Mouse (Mus musculus) thymus, postnatal 25 days (tissue): ENCODE data around the gene Klk1b3.
"Not testable (repeated sequence)": the region's sequence is repeated elsewhere in the genome, so short reads cannot be mapped to it uniquely, and the experiment has no call there.

Experiments used
- DNase-seq: peaks from one replicate; pipeline ENCODE4 v3.0.0; 2022

Gene Klk1b3

DNA sequence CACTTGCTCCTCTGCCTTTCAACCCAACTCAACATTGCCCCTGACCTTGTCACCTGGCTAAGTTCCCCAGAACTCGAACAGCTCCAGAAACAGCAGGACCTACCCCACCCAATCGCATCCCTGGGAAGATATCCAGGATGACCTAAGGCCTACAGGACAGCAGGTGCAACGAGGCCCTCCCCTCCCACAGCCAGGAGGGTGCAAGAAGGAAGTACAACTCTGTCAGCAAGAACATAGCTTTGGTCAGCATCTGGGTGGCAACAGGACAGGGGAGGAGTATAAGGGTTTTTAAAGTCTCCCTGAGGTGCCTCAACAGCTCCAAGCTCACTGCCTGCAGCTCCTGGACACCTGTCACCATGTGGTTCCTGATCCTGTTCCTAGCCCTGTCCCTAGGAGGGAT, at the start of gene Klk1b3:
TSS of gene Klk1b3 (plus strand) at position 301 of the 400 bp plus-strand sequence.
- DNase-seq, result no peak

DNA sequence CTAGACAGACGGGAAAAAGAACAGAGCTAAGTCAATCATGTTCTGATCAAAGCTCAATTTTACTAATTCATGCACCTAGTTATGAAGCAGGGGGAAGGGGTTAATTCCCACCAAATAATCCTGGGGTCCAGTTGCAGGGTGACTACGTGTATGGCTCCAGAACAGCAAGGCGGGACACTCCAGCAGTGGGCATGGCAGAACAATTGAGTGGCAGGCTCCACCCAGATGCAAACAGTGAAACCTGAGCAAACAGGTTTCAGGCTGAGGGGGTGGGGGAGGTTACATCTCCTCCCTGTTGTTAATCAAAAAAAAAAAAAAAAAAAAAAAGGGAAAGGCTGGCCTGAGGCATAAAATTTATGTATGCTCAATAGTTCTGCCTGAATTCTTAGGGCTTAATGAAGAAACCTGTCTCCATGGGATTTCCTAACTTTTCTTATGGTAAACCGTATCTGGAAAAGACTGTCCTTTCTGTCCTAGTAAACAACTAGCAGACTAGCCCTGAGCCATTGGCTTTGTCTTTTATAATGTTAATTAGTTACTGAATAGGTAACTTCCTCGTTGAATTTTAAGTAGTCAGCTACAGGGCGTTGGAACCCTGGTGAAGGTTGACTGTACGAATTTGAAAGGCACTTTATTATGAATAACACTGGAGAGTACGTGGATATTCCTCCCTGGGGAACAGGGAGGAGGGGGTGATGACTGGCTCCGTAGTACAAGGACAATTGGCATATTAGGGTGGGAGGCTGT, 18.5 kb upstream of the Klk1b3 start:
- DNase-seq, result no peak

- DNase-seq, result not testable (repeated sequence)
Observed at GRCm38 (mm10) chr7:44186516-44186915, 11.5 kb upstream of the Klk1b3 start.

- DNase-seq, result not testable (repeated sequence)
Observed at GRCm38 (mm10) chr7:44187936-44188335, 10.1 kb upstream of the Klk1b3 start, which contains the start of gene Klk1b24. Klk1b24 (plus strand) TSS chr7:44188236.

- not testable (repeated sequence) for DNase-seq
Observed at GRCm38 (mm10) chr7:44193466-44193865, 4.5 kb upstream of the Klk1b3 start.

DNA sequence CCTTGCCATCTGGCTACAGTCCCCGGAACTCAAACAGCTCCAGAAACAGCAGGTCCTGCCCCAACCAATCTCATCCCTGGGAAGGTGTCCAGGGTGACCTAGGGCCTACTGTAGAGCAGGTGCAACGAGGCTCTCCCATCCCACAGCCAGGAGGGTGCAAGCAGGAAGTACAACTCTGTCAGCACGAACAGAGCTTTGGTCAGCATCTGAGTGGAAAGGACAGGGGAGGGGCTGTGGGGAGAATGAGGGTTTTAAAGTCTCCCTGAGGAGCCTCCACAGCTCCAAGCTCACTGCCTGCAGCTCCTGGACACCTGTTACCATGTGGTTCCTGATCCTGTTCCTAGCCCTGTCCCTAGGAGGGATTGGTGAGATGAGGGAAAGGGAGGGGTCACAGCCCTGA, 9.1 kb downstream of the Klk1b3 start, which contains the start of gene Klk1b4:
TSS of gene Klk1b4 (plus strand) at position 301 of the 400 bp plus-strand sequence.
- DNase-seq, result not testable (repeated sequence)

- no peak for DNase-seq
Observed at GRCm38 (mm10) chr7:44208307-44208706, 10.3 kb downstream of the Klk1b3 start.

GRCm38 (mm10) chr7:44215645-44216044, 17.7 kb downstream of the Klk1b3 start, which contains the start of gene Klk1b5:
Klk1b5 (plus strand) TSS chr7:44215945.
- DNase-seq, result no peak

- DNase-seq, result not testable (repeated sequence)
Observed at GRCm38 (mm10) chr7:44221601-44222000, 23.6 kb downstream of the Klk1b3 start.

DNA sequence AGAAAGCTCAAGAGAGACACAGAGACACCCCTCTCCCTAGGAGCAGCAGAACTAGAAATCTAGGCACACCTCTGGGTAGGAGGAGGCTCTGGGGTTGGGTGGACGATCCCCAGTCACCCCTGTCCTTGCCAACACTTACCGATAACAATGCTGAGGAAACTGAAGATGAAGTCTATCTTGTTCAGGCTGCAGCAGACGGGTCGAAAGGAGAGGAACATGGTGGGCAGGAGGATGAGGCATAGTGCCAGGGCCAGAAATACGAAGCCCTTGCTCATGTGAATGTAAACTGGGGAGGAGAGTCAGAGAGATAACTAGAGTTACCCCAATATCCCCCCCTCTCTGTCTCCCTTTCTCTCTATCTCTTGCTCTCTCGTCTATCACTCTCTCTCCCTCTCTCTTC, 24.3 kb downstream of the Klk1b3 start:
- DNase-seq, result not testable (repeated sequence)

GRCm38 (mm10) chr7:44225076-44225475, 27.1 kb downstream of the Klk1b3 start, which contains the start of gene Klk1:
Klk1 (plus strand) TSS chr7:44225360.
- no peak for DNase-seq

GRCm38 (mm10) chr7:44235909-44236308, 37.9 kb downstream of the Klk1b3 start, which contains the start of gene Gm36864:
Gm36864 (plus strand) TSS chr7:44236177.
- no peak for DNase-seq

GRCm38 (mm10) chr7:44239913-44240312, 41.9 kb downstream of the Klk1b3 start:
- DNase-seq, result no peak

GRCm38 (mm10) chr7:44240712-44241111, 42.7 kb downstream of the Klk1b3 start:
- DNase-seq, result no peak

- DNase-seq, result no peak
Observed at GRCm38 (mm10) chr7:44241163-44241562, 43.2 kb downstream of the Klk1b3 start.

- no peak for DNase-seq
Observed at GRCm38 (mm10) chr7:44244080-44244479, 46.1 kb downstream of the Klk1b3 start.

- peak; percentile 94 for DNase-seq
Observed at GRCm38 (mm10) chr7:44246055-44246983, 48.3 kb downstream of the Klk1b3 start, which contains the start of the genes 1700028J19Rik and 2410002F23Rik. 1700028J19Rik (minus strand) TSS chr7:44246695. 2410002F23Rik (plus strand) TSS chr7:44246722.

- DNase-seq, result peak; percentile 53
Observed at GRCm38 (mm10) chr7:44246984-44247470, 49.0 kb downstream of the Klk1b3 start.

- DNase-seq, result no peak
Observed at GRCm38 (mm10) chr7:44247971-44248370, 50.0 kb downstream of the Klk1b3 start.

- no peak for DNase-seq
Observed at GRCm38 (mm10) chr7:44249248-44249647, 51.3 kb downstream of the Klk1b3 start.

DNA sequence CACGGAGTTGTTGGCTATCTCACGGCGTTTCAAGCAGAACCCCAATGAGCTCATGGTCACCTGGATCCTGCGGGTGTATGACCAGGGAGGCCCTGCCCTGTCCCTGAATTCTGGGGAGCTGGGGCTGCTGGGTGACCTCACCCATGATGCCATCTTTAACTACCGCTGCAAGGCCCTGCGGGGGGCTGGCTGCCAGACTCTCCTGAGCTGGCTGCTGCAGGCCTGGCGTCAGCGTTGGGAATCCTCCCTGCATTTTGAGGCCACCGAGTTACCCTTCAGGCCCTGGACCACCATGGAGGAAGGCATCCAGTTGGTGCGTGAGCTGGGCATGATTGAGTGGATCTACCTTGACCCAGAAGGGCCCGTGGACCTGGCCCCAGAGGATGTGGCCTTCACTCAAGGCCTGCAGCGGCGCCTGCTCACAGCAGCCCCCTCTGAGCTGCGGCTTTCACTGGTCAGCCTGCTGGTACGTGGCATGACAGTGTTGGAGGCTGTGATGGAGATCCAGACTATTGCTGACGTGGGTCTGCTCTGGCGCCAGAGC, 52.8 kb downstream of the Klk1b3 start:
- not testable (repeated sequence) for DNase-seq
